ENCODE assay signal across 8 mouse cellular contexts in the genomic region with DNA sequence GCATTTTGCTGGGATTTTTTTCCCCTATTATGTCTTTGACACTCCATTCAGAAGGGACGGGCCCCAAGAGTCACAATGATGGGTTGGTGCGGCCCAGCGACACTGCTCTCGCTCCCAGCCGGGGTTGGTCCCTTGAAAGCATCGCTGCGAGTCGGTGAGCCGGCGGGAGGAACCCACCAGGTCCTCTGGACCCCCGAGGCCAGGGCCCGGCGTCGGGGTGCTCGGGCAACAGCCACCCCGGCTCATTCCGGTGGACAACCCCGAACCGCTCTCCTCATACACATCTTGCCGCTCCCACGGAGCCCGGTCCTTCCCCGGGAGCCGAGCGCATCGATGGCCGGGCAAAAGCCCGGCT. TPM values are rescaled to one million over a fixed set of nuclear protein-coding genes. Genes with fewer than 3 reads are reported as not detected.
DNase-seq lines count a peak whose midpoint lies in the region; ATAC-seq and TF ChIP-seq lines count a peak whose summit lies in the region.

No protein-coding gene starts in this region.

- peak overlapping the region; percentile 91 for H3K4me3 ChIP-seq in heart, embryonic 10.5 days
- H3K4me3 ChIP-seq in C2C12 (ENCODE audit: insufficient read depth, poor library complexity, severe bottlenecking): peak overlapping the region; percentile 76
- peak overlapping the region; percentile 89 for H3K4me3 ChIP-seq in forebrain, embryonic 13.5 days
- H3K4me3 ChIP-seq in liver, embryonic 14.5 days (ENCODE audit: insufficient read depth in 1 of 2, low read depth in 2 of 2, low read length in 2 of 2): peak overlapping the region; percentile 74 to 77

- peaks cover 9% of the 10 kb centered on the region; the same call in 1 of the 2 replicates for H3K36me3 ChIP-seq in heart, embryonic 10.5 days
- H3K36me3 ChIP-seq in C2C12 (ENCODE audit: control insufficient read depth, insufficient read depth): peaks cover 4% of the 10 kb centered on the region
- no peaks in the 10 kb centered on the region for H3K36me3 ChIP-seq in forebrain, embryonic 13.5 days (ENCODE audit: poor library complexity, severe bottlenecking)
- H3K36me3 ChIP-seq in liver, embryonic 14.5 days (replicated peaks; ENCODE audit: control insufficient read depth, insufficient read depth, low read depth): no peaks in the 10 kb centered on the region

- peaks cover 45% of the 10 kb centered on the region for H3K79me3 ChIP-seq in C2C12 (ENCODE audit: low read depth)

- peak; percentile 66; the same call in 1 of the 2 replicates for ATAC-seq in forebrain, embryonic 13.5 days
- ATAC-seq in liver, embryonic 14.5 days (ENCODE audit: insufficient read depth): no peak; the same call in 1 of the 2 replicates

- DNase-seq in heart, embryonic 10.5 days (ENCODE audit: low spot score): no peak
- no peak for DNase-seq in heart, postnatal 25 days (ENCODE audit: low spot score)
- DNase-seq in liver, embryonic 14.5 days (ENCODE audit: low read depth in 3 of 3, low spot score in 3 of 3): no peak
- no peak for DNase-seq in layer of hippocampus, adult 9-11 months
- DNase-seq in adrenal gland, postnatal 10 days: no peak
- DNase-seq in embryo, embryonic 9.5 days (ENCODE audit: extremely low spot score): no peak

- H3K79me2 ChIP-seq in C2C12 (ENCODE audit: control insufficient read depth, insufficient read depth): peaks cover 54% of the 10 kb centered on the region

- peak overlapping the region; percentile 97 for H3K9ac ChIP-seq in forebrain, embryonic 13.5 days
- H3K9ac ChIP-seq in liver, embryonic 14.5 days (replicated peaks): peak overlapping the region; percentile 86

- intact Hi-C loops in heart, postnatal 25 days (cut with DNase I): loop anchor here (5.0 kb wide), 1 partner anchor 129 kb away; a partner anchor contains a TSS

- peaks cover 12% of the 10 kb centered on the region; the same call in 1 of the 2 replicates for H3K4me1 ChIP-seq in heart, embryonic 10.5 days
- peaks cover 23% of the 10 kb centered on the region for H3K4me1 ChIP-seq in forebrain, embryonic 13.5 days
- H3K4me1 ChIP-seq in liver, embryonic 14.5 days (replicated peaks; ENCODE audit: control insufficient read depth in 2 of 2, insufficient read depth in 2 of 2, low read length in 1 of 2): peaks cover 7 to 13% of the 10 kb centered on the region in 2 experiments

- H3K27me3 ChIP-seq in heart, embryonic 10.5 days (ENCODE audit: insufficient read depth, poor library complexity, severe bottlenecking): no peaks in the 10 kb centered on the region
- no peaks in the 10 kb centered on the region for H3K27me3 ChIP-seq in C2C12 (ENCODE audit: control insufficient read depth, insufficient read depth, insufficient read length)
- no peaks in the 10 kb centered on the region for H3K27me3 ChIP-seq in forebrain, embryonic 13.5 days
- no peaks in the 10 kb centered on the region for H3K27me3 ChIP-seq in liver, embryonic 14.5 days (ENCODE audit: control insufficient read depth, insufficient read depth, low read length)

- no peak for TF ChIP-seq CTCF in C2C12 (IDR thresholded peaks at IDR 0.05; ENCODE audit: control insufficient read depth, insufficient read depth, insufficient read length)
- TF ChIP-seq CTCF in liver, embryonic 14.5 days (IDR thresholded peaks at IDR 0.05; ENCODE audit: low read depth): no peak

- H3ac ChIP-seq in C2C12 (ENCODE audit: control insufficient read depth, insufficient read length, low read depth): peak overlapping the region; percentile 100

- peak overlapping the region; percentile 86 for H3K4me2 ChIP-seq in forebrain, embryonic 13.5 days
- H3K4me2 ChIP-seq in liver, embryonic 14.5 days (ENCODE audit: low read depth): peak overlapping the region; percentile 82

- 0% methylated on average over 28 of the region's 28 CpGs for WGBS in heart, embryonic 10.5 days
- WGBS in forebrain, embryonic 13.5 days: under 1% methylated on average over 28 of the region's 28 CpGs
- WGBS in liver, embryonic 14.5 days (ENCODE audit: insufficient replicate concordance): under 1% methylated on average over 28 of the region's 28 CpGs

- H3K27ac ChIP-seq in heart, embryonic 10.5 days: peak overlapping the region; percentile 99
- peak overlapping the region; percentile 97 for H3K27ac ChIP-seq in forebrain, embryonic 13.5 days
- H3K27ac ChIP-seq in liver, embryonic 14.5 days: no peak overlapping the region; the same call in 1 of the 2 replicates

- H3K9me3 ChIP-seq in heart, embryonic 10.5 days: no peaks in the 10 kb centered on the region
- no peaks in the 10 kb centered on the region for H3K9me3 ChIP-seq in forebrain, embryonic 13.5 days (replicated peaks)
- no peaks in the 10 kb centered on the region for H3K9me3 ChIP-seq in liver, embryonic 14.5 days (ENCODE audit: control insufficient read depth, low read length)

- TF ChIP-seq EP300 in liver, embryonic 14.5 days (IDR thresholded peaks at IDR 0.05; ENCODE audit: low read depth): no peak

TF ChIP-seq in C2C12, 6 proteins besides CTCF, POLR2A, EP300 and RAD21:
- TF ChIP-seq MAX (IDR thresholded peaks at IDR 0.05) (no peak), MYOD1 (IDR thresholded peaks at IDR 0.05; ENCODE audit: control insufficient read depth, insufficient read length, low read depth) (no peak), MYOG (IDR thresholded peaks at IDR 0.05; ENCODE audit: control insufficient read depth, extremely low read depth, insufficient read length) (no peak), CEBPB (IDR thresholded peaks at IDR 0.05; ENCODE audit: low read depth) (no peak), FOSL1 (IDR thresholded peaks at IDR 0.05; ENCODE audit: insufficient read depth, low read length, poor library complexity, severe bottlenecking) (no peak), USF1 (IDR thresholded peaks at IDR 0.05; ENCODE audit: low read depth) (no peak)

RNA-seq across cellular contexts. Expression of a gene that starts 3.2 kb away (rescaled TPM):
- polyA plus RNA-seq in heart, embryonic 10.5 days (2016; fragmentation: Nextera tagmentation; extraction: Ambion mirVana): 31.5 and 32.4 TPM in 2 replicates
- total RNA-seq in heart, postnatal 25 days (2021): 10 to 100 TPM; 43.4 to 46.4 TPM
- polyA plus RNA-seq in C2C12 (2012; fragmentation: generic; extraction: Trizol): 7.2 TPM
- polyA plus RNA-seq in forebrain, embryonic 13.5 days (2015; fragmentation: Nextera tagmentation; extraction: Ambion mirVana): 42.6 and 44.2 TPM in 2 replicates
- polyA plus RNA-seq in liver, embryonic 14.5 days (2012; rRNA removed): 2.2 and 3.8 TPM in 2 replicates
- polyA plus RNA-seq in liver, embryonic 14.5 days (2014; fragmentation: Nextera tagmentation; extraction: Ambion mirVana): 12.8 and 15.1 TPM in 2 replicates
- 10 to 100 TPM; 29.8 to 36.0 TPM for total RNA-seq in adrenal gland, postnatal 10 days (2021)

RNA-seq across cellular contexts. Expression of a gene that starts 39.4 kb away (rescaled TPM):
- 0.16 and 0.60 TPM in 2 replicates for polyA plus RNA-seq in heart, embryonic 10.5 days (2016; fragmentation: Nextera tagmentation; extraction: Ambion mirVana)
- under 1 TPM; 0.08 to 0.25 TPM for total RNA-seq in heart, postnatal 25 days (2021)
- polyA plus RNA-seq in C2C12 (2012; fragmentation: generic; extraction: Trizol): not detected
- polyA plus RNA-seq in forebrain, embryonic 13.5 days (2015; fragmentation: Nextera tagmentation; extraction: Ambion mirVana): 3.1 and 4.2 TPM in 2 replicates
- polyA plus RNA-seq in liver, embryonic 14.5 days (2012; rRNA removed): 0.26 and 0.31 TPM in 2 replicates
- 0.51 and 0.62 TPM in 2 replicates for polyA plus RNA-seq in liver, embryonic 14.5 days (2014; fragmentation: Nextera tagmentation; extraction: Ambion mirVana)
- under 1 TPM; 0.72 to 0.73 TPM for total RNA-seq in adrenal gland, postnatal 10 days (2021)

RNA-seq across cellular contexts. Expression of a gene that starts 56.5 kb away (rescaled TPM):
- 79.2 and 113 TPM in 2 replicates for polyA plus RNA-seq in heart, embryonic 10.5 days (2016; fragmentation: Nextera tagmentation; extraction: Ambion mirVana)
- 100 to 1,000 TPM; 276 to 289 TPM for total RNA-seq in heart, postnatal 25 days (2021)
- polyA plus RNA-seq in C2C12 (2012; fragmentation: generic; extraction: Trizol): 28.3 TPM
- 124 and 132 TPM in 2 replicates for polyA plus RNA-seq in forebrain, embryonic 13.5 days (2015; fragmentation: Nextera tagmentation; extraction: Ambion mirVana)
- polyA plus RNA-seq in liver, embryonic 14.5 days (2012; rRNA removed): 31.8 and 52.8 TPM in 2 replicates
- polyA plus RNA-seq in liver, embryonic 14.5 days (2014; fragmentation: Nextera tagmentation; extraction: Ambion mirVana): 87.4 and 97.3 TPM in 2 replicates
- 100 to 1,000 TPM; 371 to 403 TPM for total RNA-seq in adrenal gland, postnatal 10 days (2021)
